Mouse (Mus musculus): Measurements from ENCODE around the gene Trim65. TPM values are rescaled to one million over a fixed set of nuclear protein-coding genes. Genes with fewer than 3 reads are reported as not detected.
A peak's percentile ranks its signal among the peaks of the same experiment; 100 is the strongest.
"Not testable (repeated sequence)": the region's sequence is repeated elsewhere in the genome, so short reads cannot be mapped to it uniquely, and the experiment has no call there.

Trim65 gene
- total RNA-seq, 1 experiment from 2014 or later, result 12.5 TPM

DNA sequence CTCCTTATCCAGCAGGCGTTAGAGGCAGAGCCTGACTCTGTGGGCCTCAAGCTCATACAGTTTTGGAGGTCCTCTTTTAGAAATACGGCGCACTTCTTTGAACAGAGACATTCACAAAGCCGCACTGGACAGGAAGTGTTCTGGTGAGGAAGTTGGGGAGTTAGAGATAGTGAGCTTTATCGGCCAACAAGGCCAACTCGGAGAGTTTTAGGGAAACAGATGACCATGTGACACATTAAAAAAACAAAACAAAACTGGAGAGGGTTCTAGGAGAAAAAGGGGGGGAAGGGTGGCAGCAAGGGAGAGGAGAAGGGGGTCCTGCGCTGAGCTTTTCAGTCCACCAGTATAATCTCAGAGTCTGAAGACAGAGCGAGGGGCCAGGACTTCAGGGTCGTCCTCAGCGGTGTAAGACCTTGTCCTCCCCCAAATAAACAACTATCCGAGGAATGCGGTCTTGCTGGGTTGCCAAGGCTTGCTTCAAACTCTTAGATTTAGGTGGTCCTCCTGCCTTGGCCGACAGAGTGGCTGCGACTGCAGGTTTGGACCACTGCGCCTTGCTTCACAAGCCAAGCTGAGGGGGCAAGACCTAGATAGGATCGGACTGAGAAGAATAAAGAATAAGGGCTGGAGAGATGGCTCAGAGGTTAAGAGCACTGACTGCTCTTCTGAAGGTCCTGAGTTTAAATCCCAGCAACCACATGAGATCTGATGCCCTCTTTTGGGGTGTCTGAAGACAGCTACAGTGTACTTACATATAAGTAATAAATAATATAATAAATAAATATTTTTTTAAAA lies 37.0 kb downstream of the Trim65 start:
- peak; percentile 81 for ATAC-seq (replicated peaks; ENCODE audit: low read depth, poor library complexity, severe bottlenecking)

DNA sequence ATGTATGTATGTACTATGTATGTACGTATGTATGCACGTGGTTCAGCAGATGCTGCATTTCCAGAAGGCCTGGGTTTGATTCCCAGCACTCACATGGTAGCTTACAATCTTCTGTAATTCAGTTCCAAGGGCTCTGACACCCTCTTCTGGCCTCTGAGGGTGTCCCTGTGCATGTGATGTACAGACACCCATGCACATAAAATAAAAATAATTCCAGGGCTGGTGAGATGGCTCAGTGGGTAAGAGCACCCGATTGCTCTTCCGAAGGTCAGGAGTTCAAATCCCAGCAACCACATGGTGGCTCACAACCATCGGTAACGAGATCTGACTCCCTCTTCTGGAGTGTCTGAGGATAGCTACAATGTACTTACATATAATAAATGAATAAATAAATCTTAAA lies 38.0 kb downstream of the Trim65 start:
- ATAC-seq (replicated peaks; ENCODE audit: low read depth, poor library complexity, severe bottlenecking), result not testable (repeated sequence)

DNA sequence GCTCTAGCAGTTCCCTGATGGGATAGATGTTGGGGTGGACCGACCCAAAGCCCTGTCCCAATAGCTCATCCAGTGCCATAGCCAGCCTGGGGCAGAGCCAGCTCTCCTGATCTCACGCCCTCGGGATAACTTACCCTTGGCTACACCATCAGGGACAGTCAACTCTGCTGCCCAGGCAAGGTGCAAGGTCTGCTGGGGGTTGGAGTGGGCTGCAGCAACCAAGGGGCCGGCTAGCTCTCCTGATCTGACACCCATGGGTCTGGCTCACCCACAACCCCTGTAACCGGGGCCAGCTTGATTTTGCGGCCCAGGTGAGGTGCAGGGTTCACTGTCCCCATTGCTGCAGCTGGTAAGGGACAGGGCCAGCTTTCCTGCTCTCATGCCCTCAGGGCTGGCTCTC lies 39.3 kb downstream of the Trim65 start:
- no peak for ATAC-seq (replicated peaks; ENCODE audit: low read depth, poor library complexity, severe bottlenecking)

DNA sequence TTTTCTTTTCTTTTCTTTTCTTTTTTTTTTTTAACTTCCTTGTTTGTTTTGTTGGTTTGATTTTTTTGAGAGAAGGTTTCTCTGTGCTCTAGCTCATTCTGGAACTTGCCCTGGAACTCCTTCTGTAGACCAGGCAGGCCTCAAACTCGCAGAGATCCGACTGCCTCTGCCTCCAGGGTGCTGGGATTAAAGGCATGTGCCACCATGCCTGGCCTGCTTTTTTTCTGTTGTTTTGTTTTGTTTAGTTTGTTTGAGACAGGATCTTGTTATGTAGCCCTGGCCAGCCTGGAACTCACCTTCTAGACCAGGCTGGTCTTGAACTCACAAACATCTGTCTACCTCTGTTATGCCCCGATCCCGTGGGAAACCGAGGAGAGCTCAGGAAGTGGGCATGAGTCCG lies 41.4 kb downstream of the Trim65 start:
- no peak for ATAC-seq (replicated peaks; ENCODE audit: low read depth, poor library complexity, severe bottlenecking)

DNA sequence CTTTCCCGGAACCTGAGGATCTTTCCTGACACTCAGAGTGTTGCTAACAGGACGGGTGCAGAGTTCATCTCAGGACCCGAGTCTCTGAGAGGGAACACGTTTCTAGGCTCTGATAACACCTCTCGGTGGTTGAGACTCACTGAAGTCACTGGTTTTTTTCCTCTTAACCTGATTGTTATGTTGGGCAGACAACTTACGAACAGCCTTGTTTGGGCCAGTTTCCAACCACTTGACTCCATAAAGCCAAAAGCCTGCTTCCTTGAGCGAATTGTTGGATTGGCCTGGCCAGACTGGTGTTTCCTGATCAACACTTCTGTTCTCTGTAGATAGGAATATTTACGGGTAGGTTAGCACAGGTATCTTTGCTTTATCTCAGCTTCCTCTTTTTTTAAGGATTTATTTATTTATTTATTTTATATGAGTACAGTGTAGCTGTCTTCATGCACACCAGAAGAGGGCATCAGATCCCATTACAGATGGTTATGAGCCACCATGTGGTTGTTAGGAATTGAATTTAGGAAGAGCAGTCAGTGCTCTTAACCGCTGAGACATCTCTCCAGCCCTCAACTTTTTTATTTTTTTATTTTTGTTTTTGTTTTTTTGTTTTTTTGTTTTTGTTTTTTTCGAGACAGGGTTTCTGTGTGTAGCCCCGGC lies 42.1 kb downstream of the Trim65 start:
- peak; percentile 14 for ATAC-seq (replicated peaks; ENCODE audit: low read depth, poor library complexity, severe bottlenecking)

DNA sequence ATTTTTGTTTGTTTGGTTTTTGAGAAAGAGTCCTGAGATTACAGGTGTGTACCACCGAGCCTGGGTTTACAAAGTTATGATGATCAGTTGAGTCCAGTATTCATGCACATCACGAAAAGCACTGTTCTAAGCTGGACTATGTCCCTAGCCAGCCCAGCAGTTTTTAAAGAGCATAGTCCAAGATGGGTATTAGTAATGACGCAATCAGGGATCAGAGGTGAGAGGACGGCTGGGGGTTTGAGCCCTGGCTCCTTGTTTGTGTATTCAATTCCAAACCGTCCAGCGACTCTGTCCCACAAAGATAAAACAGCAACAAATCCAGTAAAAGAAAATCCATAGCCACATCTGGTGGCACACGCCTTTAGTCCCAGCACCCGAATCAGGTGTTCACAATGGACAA lies 42.7 kb downstream of the Trim65 start:
- ATAC-seq (replicated peaks; ENCODE audit: low read depth, poor library complexity, severe bottlenecking), result no peak

DNA sequence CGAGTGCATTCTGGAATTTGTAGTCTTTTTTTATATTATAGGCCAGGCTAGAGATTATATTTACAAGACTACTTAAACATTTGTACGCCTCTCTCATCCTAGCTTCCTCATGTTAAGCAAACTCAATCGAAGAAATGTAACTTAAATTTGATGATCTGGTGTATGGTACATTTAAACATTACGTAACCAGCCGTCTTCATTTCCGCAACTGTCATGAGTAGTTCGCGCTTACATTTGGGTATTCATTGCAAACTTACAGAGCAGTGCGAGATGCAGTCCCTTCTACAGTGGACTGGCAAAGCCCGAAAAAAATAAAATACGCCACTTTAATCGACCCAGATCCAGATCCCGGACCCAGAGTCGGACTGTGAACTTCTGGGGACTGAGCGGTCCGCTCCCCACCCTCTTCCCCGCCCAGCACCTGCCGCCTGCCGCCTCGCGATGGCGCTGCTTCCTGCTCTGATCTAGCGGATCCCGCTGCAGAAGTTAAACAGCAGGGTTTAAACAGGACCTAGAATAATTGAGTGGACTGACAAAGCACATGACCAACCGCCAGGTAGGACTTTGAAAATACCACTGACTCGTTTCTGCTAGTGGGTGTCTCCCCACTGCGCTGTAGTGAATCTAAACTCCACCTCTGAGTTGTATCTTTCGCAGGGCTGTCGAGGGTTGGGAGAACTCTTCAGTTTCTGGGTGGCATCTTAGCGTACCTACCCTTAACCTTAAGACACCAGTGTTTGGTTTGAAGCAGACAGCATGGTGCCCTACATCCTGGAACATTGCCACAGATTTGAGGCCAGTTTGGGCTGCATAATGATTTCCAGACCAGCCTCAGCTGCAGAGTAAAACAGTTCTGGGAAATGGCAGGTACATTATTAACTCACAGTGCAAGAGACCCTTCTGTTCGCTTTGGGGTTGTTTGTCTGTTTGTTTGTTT lies 43.5 kb downstream of the Trim65 start:
- peak; percentile 62 for ATAC-seq (replicated peaks; ENCODE audit: low read depth, poor library complexity, severe bottlenecking)

DNA sequence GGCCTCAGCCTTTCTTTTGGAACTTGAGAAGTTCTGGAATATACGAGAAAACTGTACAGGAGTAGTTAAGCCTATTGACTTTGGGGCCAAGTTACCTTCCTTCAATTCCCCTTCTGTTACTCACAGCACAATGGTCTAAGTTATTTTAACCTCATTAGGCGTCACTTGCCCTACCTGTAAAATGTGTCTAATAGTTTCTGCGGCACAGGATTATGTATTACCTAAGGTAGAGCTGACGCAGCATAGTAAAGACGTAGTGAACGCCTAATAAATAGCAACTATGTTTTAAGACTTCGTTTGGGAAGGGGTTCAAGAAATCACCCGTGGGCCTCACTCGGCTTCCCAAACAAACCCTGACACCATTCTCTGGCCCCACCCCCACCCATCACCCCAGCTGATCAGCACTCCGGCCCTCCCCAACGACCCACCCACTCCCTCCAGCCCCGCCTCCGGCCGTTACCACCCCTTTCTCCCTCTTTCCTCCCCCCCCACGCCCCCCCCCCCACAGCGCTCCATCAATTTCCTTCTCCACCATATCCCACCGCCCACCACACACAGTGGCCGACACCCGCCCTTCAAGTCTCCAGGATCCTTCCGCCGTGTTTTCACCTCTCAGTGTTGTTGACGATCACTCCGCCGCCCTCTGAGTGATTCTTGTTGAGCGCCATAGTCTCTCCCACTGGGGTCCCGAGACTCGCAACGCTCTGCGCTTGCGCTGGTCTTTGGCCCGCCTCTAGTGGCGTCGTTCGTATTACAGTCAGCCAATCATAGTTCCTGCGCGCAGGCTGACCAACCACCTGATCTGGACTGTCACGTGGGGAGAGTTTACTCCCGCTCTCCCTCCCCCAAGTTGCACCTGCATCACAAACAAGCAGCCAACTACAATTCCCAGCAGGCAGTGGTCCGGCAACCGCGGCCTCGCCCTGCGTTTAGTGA lies 44.4 kb downstream of the Trim65 start, which contains the start of gene Wbp2:
TSS of gene Wbp2 (minus strand) at position 738 of the 936 bp plus-strand sequence.
- ATAC-seq (replicated peaks; ENCODE audit: low read depth, poor library complexity, severe bottlenecking), result peak; percentile 92

DNA sequence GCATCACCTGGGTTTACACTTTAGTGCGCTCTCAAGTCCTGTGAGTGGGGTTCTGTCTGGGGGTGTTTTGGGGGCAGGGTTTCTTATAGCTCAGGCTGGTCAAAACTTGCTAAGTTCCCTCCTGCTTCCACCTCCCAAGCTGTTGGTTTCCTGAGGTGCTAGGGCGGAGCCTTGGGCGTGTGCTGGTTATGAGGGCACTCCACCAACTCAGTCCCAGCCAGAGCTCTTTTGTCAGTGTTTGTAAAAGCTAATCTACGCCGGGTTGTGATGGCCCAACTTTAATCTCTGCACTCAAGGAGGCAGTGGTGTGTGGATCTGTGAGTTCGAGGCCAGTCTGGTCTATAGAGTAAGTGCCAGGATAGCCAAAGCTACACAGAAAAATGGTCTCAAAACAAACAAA lies 46.8 kb downstream of the Trim65 start:
- ATAC-seq (replicated peaks; ENCODE audit: low read depth, poor library complexity, severe bottlenecking), result no peak

DNA sequence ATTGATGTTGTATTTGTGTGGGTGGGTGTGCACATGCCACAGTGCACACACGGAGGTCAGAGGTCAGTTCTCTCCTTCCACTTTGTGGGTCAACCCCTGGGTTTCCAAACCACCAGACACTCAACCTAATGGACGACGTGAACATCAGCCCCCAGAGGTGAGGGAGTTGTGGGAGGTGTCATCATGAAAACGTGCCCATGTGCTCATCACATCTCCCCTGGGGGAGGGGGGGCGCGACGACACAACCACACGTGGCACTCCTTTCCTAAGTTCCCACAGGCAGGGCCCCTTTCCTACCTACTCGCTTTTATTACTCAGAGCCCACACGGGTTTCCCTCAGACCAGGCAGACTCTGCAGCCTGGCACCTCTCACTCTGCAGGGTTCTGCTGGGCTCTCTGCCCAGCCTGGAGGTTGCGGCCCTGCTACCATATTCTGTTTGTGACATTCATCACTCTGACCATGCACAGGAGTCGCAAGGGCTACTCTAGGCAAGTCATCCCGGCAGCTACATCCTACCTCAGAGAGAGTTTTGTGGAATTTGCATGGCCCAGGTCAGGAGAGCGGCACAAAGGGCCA lies 47.7 kb downstream of the Trim65 start:
- ATAC-seq (replicated peaks; ENCODE audit: low read depth, poor library complexity, severe bottlenecking), result no peak

DNA sequence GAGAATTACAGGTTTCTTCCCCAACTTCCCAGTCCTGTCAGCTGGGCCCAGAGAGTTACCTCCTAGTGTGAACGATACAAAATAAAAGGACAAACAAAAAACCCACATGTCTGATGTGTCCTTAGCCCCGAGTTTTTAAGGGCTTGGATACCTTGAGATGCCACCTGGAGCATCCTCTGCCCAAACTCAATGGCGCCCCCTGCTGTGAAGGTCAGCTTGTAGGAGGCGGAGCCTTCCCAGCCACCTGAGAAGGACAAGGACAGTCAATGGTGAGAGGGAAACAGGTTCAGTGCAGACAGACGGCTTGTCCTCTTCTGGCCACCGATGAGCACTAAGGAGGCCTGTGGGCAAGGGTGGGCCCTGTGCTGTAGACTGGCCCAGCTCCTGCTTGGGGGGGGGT lies 49.8 kb downstream of the Trim65 start:
- no peak for ATAC-seq (replicated peaks; ENCODE audit: low read depth, poor library complexity, severe bottlenecking)

DNA sequence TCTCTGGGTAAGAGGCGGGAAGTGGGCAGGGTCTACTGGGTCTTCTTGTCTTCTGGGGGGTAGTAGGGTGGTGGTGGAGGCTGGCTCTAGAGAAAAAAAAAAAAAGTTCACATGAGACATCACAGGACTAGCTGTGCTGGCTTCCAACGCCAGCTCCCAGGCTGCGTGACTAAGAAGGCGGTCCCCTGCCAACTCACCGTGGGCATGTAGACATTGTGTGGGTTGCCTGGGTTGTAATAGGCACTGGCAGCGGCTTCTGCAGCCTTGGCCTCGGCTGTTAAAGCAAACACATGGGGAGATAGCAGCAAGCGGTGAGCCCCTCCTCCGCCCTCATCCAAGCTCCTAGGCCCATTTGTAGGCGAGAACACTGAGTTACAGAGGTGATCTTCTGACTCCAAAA lies 51.4 kb downstream of the Trim65 start:
- no peak for ATAC-seq (replicated peaks; ENCODE audit: low read depth, poor library complexity, severe bottlenecking)

DNA sequence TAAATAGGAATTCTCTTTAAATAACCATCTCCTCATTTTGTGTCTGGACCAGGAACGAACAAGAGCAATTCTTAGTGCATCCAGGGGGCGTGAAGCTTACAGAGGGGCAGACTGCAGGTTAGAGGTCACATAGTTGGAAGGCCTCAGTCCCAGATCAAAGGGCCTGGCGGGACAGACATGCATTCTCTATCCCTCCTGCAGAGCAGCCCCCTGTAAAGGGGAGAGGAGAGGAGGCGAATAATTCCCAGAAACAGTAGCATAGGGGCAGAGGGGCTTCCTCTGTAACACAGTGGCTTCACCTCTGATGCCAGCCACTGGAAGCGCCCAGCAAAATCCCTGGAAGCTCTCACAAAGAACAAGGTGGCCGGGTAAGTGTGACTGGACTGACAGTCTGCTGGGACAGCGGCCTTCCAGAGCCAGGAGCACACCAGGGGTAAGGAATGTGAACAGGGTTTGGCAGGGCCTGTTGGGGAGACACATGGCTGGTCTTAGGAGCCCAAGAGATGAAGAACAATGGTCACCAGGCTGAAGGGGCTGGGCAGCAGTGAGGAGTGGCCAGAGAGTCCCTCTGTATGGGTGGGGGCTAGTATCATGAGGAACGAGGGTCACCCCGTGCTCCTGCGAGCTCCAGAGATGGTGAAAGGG lies 52.1 kb downstream of the Trim65 start:
- no peak for ATAC-seq (replicated peaks; ENCODE audit: low read depth, poor library complexity, severe bottlenecking)

DNA sequence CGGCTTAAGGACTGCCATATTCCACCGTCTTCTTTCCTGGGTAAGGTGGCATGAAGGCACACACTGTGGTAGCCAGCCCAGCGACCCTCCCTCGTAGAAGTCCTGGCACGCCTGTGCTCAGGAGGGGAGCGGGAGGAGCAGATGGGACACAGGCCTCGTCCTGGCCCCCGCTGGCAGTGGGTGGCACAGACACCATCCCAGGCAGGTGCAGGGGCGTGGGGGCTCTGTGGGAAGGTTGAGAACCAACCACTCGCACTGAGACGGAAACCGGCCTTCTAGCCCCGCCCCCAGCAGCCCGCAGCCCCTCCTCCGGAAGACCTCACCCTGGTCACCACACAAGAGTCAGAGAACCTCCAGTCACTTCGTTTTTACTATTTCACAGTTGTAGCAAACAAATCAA lies 52.7 kb downstream of the Trim65 start:
- peak; percentile 45 for ATAC-seq (replicated peaks; ENCODE audit: low read depth, poor library complexity, severe bottlenecking)

DNA sequence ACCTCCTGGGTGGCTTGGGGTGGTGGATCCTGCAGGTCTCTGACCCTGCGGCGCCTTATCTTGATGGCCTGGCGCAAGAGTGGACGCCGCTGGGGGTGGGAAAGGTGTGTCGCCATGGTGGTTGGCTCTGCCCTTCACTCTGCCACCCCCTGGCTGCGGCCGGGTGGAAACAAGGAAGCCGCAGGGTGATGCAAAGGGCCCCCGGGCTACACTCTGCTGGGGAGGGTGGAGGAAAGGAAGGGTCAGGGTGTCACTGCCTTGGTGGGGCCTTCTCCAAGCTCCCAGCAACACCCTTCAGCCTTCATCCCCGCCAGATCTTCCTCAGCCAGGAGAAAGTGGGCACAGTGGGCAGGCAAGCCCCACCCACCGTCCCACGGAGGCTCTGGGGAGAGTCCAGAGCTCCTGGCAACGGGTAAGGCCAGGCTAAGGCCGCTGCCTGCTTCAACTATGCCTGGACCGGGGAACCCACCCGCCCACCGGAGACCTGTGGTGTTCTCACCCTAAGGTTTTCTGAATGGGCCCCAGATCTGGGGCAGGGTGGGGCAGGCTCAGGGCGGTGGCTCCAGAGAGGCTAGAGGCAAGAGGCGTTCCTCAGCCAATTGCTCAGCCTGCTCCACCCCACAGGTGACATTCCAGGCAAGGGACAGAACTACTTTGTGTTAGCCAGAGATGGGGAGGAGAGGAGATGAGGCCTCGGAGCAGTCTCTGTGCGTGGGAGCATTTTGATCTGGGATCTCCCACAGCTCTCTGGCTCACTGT lies 53.3 kb downstream of the Trim65 start, which contains the start of gene Unc13d:
TSS of gene Unc13d (minus strand) at position 516 of the 759 bp plus-strand sequence.
- ATAC-seq (replicated peaks; ENCODE audit: low read depth, poor library complexity, severe bottlenecking), result peak; percentile 42

DNA sequence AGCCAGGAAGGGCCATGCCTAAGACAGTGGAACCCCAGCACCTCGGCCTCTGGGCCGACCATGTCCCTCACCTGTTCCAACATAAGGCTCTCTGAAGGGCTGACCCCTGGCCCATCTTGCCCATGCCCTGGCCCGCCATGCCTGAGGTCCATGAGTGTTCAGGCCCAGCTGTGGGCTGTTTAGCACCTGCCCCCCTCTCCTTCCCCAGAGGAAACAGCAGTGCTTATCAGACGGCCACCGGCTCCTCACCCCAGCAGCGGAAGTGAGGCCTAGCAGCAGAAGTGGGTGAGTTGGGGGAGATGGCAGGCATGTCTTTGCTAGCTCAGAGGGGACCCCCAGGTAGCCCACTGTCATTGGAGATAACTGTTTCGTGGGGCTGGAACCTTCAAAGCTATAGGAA lies 54.1 kb downstream of the Trim65 start:
- peak; percentile 52 for ATAC-seq (replicated peaks; ENCODE audit: low read depth, poor library complexity, severe bottlenecking)

DNA sequence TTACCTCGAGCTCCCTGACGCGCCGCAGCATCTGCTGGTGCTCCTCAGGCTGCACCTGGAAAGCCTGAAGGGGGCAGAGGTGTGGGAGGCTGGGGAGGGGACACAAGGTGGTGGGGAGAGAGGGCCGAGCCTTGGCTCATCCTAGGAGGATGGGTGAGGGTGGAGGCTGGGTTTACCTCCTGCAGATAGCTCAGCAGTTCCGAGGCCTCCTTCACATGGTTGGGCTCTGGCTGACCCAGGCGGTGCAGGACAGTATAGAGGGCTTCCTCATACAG lies 54.7 kb downstream of the Trim65 start:
- no peak for ATAC-seq (replicated peaks; ENCODE audit: low read depth, poor library complexity, severe bottlenecking)

Data from common myeloid progenitor, adult 5-6 weeks (primary cell).